Mouse (Mus musculus) kidney, embryonic 15.5 days (tissue): ENCODE results near the gene Rnf144a. TPM values are rescaled to one million over a fixed set of nuclear protein-coding genes. Genes with fewer than 3 reads are reported as not detected.

ENCODE experiments used
- ATAC-seq: fragments of 200-750 bp; cut with Nextera tagmentation; replicated peaks from 2 replicates; pipeline ENCODE4 v1.8.0; 2017; ENCODE audit warnings: moderate TSS enrichment; ENCODE audit not compliant: low FRiP score
- H3K27ac ChIP-seq: fragments of 300-500 bp; sonication (generic); 2 replicates; pipeline ENCODE4 v1.5.1; 2015; ENCODE audit warnings: mild to moderate bottlenecking, inconsistent platforms
- H3K27me3 ChIP-seq: fragments of 300-500 bp; sonication (generic); 2 replicates; pipeline ENCODE4 v1.6.1; 2015; ENCODE audit warnings: inconsistent platforms
- H3K36me3 ChIP-seq: fragments of 300-500 bp; sonication (generic); 2 replicates; pipeline ENCODE4 v1.6.1; 2015; ENCODE audit warnings: inconsistent platforms
- H3K4me1 ChIP-seq: fragments of 300-500 bp; sonication (generic); 2 replicates; pipeline ENCODE4 v1.6.1; 2015; ENCODE audit warnings: inconsistent platforms
- H3K4me2 ChIP-seq: fragments of 300-500 bp; sonication (generic); 2 replicates; pipeline ENCODE4 v1.6.1; 2015; ENCODE audit warnings: moderate library complexity, mild to moderate bottlenecking, inconsistent platforms
- H3K4me3 ChIP-seq: fragments of 300-500 bp; sonication (generic); replicated peaks from 2 replicates; pipeline ENCODE4 v1.5.1; 2015; ENCODE audit warnings: mild to moderate bottlenecking, inconsistent platforms
- H3K9ac ChIP-seq: fragments of 300-500 bp; sonication (generic); 2 replicates; pipeline ENCODE4 v1.6.1; 2015; ENCODE audit warnings: mild to moderate bottlenecking, inconsistent platforms
- H3K9me3 ChIP-seq: fragments of 300-500 bp; sonication (generic); replicated peaks from 2 replicates; pipeline ENCODE4 v1.6.1; 2016; ENCODE audit warnings: inconsistent platforms
- WGBS: fragments of 180-500 bp; shearing (Covaris S2); methylation state at CpG from one replicate; pipeline ENCODE4 v1.1.7; 2015; ENCODE audit warnings: mixed read lengths; 5-methylcytosine and 5-hydroxymethylcytosine counted together
- polyA plus RNA-seq: library from polyadenylated mRNA; unstranded; fragments of >200 nt; fragmentation: Nextera tagmentation; extraction: Ambion mirVana; gene quantifications from 2 replicates; pipeline ENCODE4 v1.2.1, GENCODE M21; 2015

Rnf144a gene
- polyA plus RNA-seq, 1 experiment from 2014 or later: 36.1 TPM

- H3K27ac ChIP-seq: peak overlapping the region; percentile 51
- H3K27me3 ChIP-seq: no peaks in the 10 kb centered on the region
- no peak overlapping the region for H3K9ac ChIP-seq
- no peak for ATAC-seq
- peaks cover 16% of the 10 kb centered on the region for H3K36me3 ChIP-seq
- H3K4me2 ChIP-seq: no peak overlapping the region
- no peak overlapping the region for H3K4me3 ChIP-seq
- H3K4me1 ChIP-seq: peaks cover 62% of the 10 kb centered on the region
- H3K9me3 ChIP-seq: no peaks in the 10 kb centered on the region
- 75% methylated on average over 11 of the region's 11 CpGs for WGBS
These were observed 10.0 kb downstream of the Rnf144a start for GRCm38 (mm10) chr12:26404781-26405702.

- H3K9me3 ChIP-seq: no peaks in the 10 kb centered on the region
- H3K4me1 ChIP-seq: peaks cover 64% of the 10 kb centered on the region
- peaks cover 13% of the 10 kb centered on the region for H3K36me3 ChIP-seq
- 61% methylated on average over 16 of the region's 16 CpGs for WGBS
- no peak overlapping the region for H3K9ac ChIP-seq
- H3K27ac ChIP-seq: peak overlapping the region; percentile 51
- no peak for ATAC-seq
- H3K4me3 ChIP-seq: no peak overlapping the region
- H3K27me3 ChIP-seq: no peaks in the 10 kb centered on the region
- H3K4me2 ChIP-seq: no peak overlapping the region
These were observed 11.5 kb downstream of the Rnf144a start for GRCm38 (mm10) chr12:26403372-26404125.

GRCm38 (mm10) chr12:26401696-26402470 is 13.2 kb downstream of the Rnf144a start:
- WGBS: 62% methylated on average over 10 of the region's 10 CpGs
- H3K4me2 ChIP-seq: no peak overlapping the region

GRCm38 (mm10) chr12:26401254-26401653 is 13.8 kb downstream of the Rnf144a start:
- 59% methylated on average over 1 of the region's 1 CpGs for WGBS
- Histone ChIP-seq H3K4me1 (peaks cover 63% of the 10 kb centered on the region), H3K4me3 (no peak overlapping the region), H3K27ac (peak overlapping the region; percentile 74), H3K36me3 (peaks cover 10% of the 10 kb centered on the region; the same call in 1 of the 2 replicates), H3K4me2 (no peak overlapping the region), H3K9me3 (no peaks in the 10 kb centered on the region), H3K27me3 (no peaks in the 10 kb centered on the region), H3K9ac (no peak overlapping the region)
- ATAC-seq: no peak

More at GRCm38 (mm10) chr12:26401696-26402470, 13.2 kb downstream of the Rnf144a start:
- no peak overlapping the region for H3K4me3 ChIP-seq
- peak overlapping the region; percentile 74 for H3K27ac ChIP-seq
- H3K9ac ChIP-seq: no peak overlapping the region
- no peaks in the 10 kb centered on the region for H3K27me3 ChIP-seq
- H3K4me1 ChIP-seq: peaks cover 62% of the 10 kb centered on the region
- no peaks in the 10 kb centered on the region for H3K9me3 ChIP-seq
- no peak for ATAC-seq
- peaks cover 10% of the 10 kb centered on the region; the same call in 1 of the 2 replicates for H3K36me3 ChIP-seq

GRCm38 (mm10) chr12:26400762-26401161 is 14.3 kb downstream of the Rnf144a start:
- H3K4me2 ChIP-seq: no peak overlapping the region
- H3K27ac ChIP-seq: 0 out of 2 replicates have a peak overlapping the region, but pooled peaks have one; percentile 74
- H3K4me3 ChIP-seq: no peak overlapping the region
- H3K36me3 ChIP-seq: peaks cover 10% of the 10 kb centered on the region; the same call in 1 of the 2 replicates
- no peak overlapping the region for H3K9ac ChIP-seq
- H3K27me3 ChIP-seq: no peaks in the 10 kb centered on the region
- WGBS: 94% methylated on average over 1 of the region's 1 CpGs
- ATAC-seq: no peak
- peaks cover 64% of the 10 kb centered on the region for H3K4me1 ChIP-seq
- no peaks in the 10 kb centered on the region for H3K9me3 ChIP-seq

GRCm38 (mm10) chr12:26399391-26399790 is 15.7 kb downstream of the Rnf144a start:
- WGBS: 63% methylated on average over 6 of the region's 6 CpGs
- no peaks in the 10 kb centered on the region for H3K36me3 ChIP-seq
- H3K4me1 ChIP-seq: peaks cover 61% of the 10 kb centered on the region
- H3K4me3 ChIP-seq: no peak overlapping the region
- H3K27ac ChIP-seq: no peak overlapping the region
- no peak overlapping the region for H3K9ac ChIP-seq
- no peak for ATAC-seq
- H3K9me3 ChIP-seq: no peaks in the 10 kb centered on the region
- no peaks in the 10 kb centered on the region for H3K27me3 ChIP-seq
- H3K4me2 ChIP-seq: no peak overlapping the region

GRCm38 (mm10) chr12:26398597-26398996 is 16.5 kb downstream of the Rnf144a start:
- Histone ChIP-seq H3K4me3 (no peak overlapping the region), H3K4me2 (no peak overlapping the region), H3K27ac (no peak overlapping the region), H3K9me3 (no peaks in the 10 kb centered on the region), H3K4me1 (peaks cover 55% of the 10 kb centered on the region), H3K36me3 (no peaks in the 10 kb centered on the region), H3K9ac (no peak overlapping the region), H3K27me3 (no peaks in the 10 kb centered on the region)
- 0 out of 2 replicates have a peak, but pooled peaks have one; percentile 47 for ATAC-seq
- 49% methylated on average over 2 of the region's 2 CpGs for WGBS

- H3K27me3 ChIP-seq: no peaks in the 10 kb centered on the region
- no peak overlapping the region for H3K27ac ChIP-seq
- peaks cover 27% of the 10 kb centered on the region for H3K4me1 ChIP-seq
These were observed 20.3 kb downstream of the Rnf144a start for GRCm38 (mm10) chr12:26394485-26395470.

GRCm38 (mm10) chr12:26393291-26393690 is 21.8 kb downstream of the Rnf144a start:
- Histone ChIP-seq H3K27me3 (no peaks in the 10 kb centered on the region), H3K9me3 (no peaks in the 10 kb centered on the region), H3K4me2 (no peak overlapping the region), H3K4me1 (peaks cover 16% of the 10 kb centered on the region), H3K36me3 (peaks cover 19% of the 10 kb centered on the region), H3K27ac (no peak overlapping the region), H3K4me3 (no peak overlapping the region), H3K9ac (no peak overlapping the region)
- no peak for ATAC-seq
- whole genome bisulfite sequencing: 70% methylated on average over 5 of the region's 5 CpGs

More at GRCm38 (mm10) chr12:26394485-26395470, 20.3 kb downstream of the Rnf144a start:
- no peak for ATAC-seq
- no peak overlapping the region for H3K9ac ChIP-seq
- no peak overlapping the region for H3K4me2 ChIP-seq
- no peaks in the 10 kb centered on the region for H3K9me3 ChIP-seq
- 71% methylated on average over 13 of the region's 13 CpGs for WGBS
- no peak overlapping the region for H3K4me3 ChIP-seq
- H3K36me3 ChIP-seq: peaks cover 5% of the 10 kb centered on the region; the same call in 1 of the 2 replicates

- Histone ChIP-seq H3K4me3 (no peak overlapping the region), H3K27ac (no peak overlapping the region), H3K4me2 (no peak overlapping the region), H3K27me3 (no peaks in the 10 kb centered on the region), H3K9me3 (no peaks in the 10 kb centered on the region), H3K36me3 (peaks cover 40% of the 10 kb centered on the region), H3K9ac (no peak overlapping the region), H3K4me1 (peaks cover 14% of the 10 kb centered on the region)
- ATAC-seq: no peak
- 71% methylated on average over 1 of the region's 1 CpGs for WGBS
These were observed 23.9 kb downstream of the Rnf144a start for GRCm38 (mm10) chr12:26391162-26391561.
